Mouse (Mus musculus) heart, postnatal 0 days (tissue): ENCODE results near the gene Fopnl. TPM values are rescaled to one million over a fixed set of nuclear protein-coding genes. Genes with fewer than 3 reads are reported as not detected.

Experiments used
- ATAC-seq: fragments of 200-750 bp; cut with Nextera tagmentation; 2 replicates; pipeline ENCODE4 v1.8.0; 2017; ENCODE audit warnings: low read depth, moderate number of reproducible peaks, moderate library complexity; ENCODE audit not compliant: insufficient read depth
- DNase-seq: peaks from one replicate; pipeline ENCODE4 v3.0.0-alpha.2; 2016; ENCODE audit warnings: low spot score
- H3K27ac ChIP-seq: fragments of 300-500 bp; sonication (generic); 2 replicates; pipeline ENCODE4 v1.5.1; 2014; ENCODE audit warnings: low read depth, mild to moderate bottlenecking
- H3K27me3 ChIP-seq: fragments of 300-500 bp; sonication (generic); 2 replicates; pipeline ENCODE4 v1.6.1; 2014; ENCODE audit warnings: low read length, mixed read lengths; ENCODE audit not compliant: control insufficient read depth, insufficient read depth
- H3K36me3 ChIP-seq: fragments of 300-500 bp; sonication (generic); replicated peaks from 2 replicates; pipeline ENCODE4 v1.6.1; 2014; ENCODE audit warnings: low read length, mixed read lengths; ENCODE audit not compliant: control insufficient read depth, insufficient read depth
- H3K4me1 ChIP-seq: fragments of 300-500 bp; sonication (generic); 2 replicates; pipeline ENCODE4 v1.6.1; 2014; ENCODE audit warnings: antibody characterized with exemption; ENCODE audit not compliant: control insufficient read depth, insufficient read depth
- H3K4me2 ChIP-seq: fragments of 300-500 bp; sonication (generic); 2 replicates; pipeline ENCODE4 v1.6.1; 2014; ENCODE audit warnings: low read depth, mild to moderate bottlenecking, low read length, moderate library complexity
- H3K4me3 ChIP-seq: fragments of 300-500 bp; sonication (generic); 2 replicates; pipeline ENCODE4 v1.5.1; 2014; ENCODE audit warnings: low read depth, low read length
- H3K9ac ChIP-seq: fragments of 300-500 bp; sonication (generic); replicated peaks from 2 replicates; pipeline ENCODE4 v1.6.1; 2014; ENCODE audit warnings: low read depth, low read length, mixed read lengths
- H3K9me3 ChIP-seq: fragments of 300-500 bp; sonication (generic); replicated peaks from 2 replicates; pipeline ENCODE4 v1.6.1; 2016; ENCODE audit warnings: low read length; ENCODE audit not compliant: control insufficient read depth
- CTCF ChIP-seq: IDR thresholded peaks from 2 replicates; pipeline ENCODE4 v1.5.1; 2016; ENCODE audit warnings: antibody characterized with exemption, control low read depth, low read depth
- EP300 ChIP-seq: IDR thresholded peaks from 2 replicates; pipeline ENCODE4 v1.6.1; 2016; ENCODE audit warnings: antibody characterized with exemption, low read depth
- WGBS: fragments of 180-500 bp; shearing (Covaris S2); extraction: QIAGEN DNeasy Blood & Tissue Kit; methylation state at CpG from one replicate; pipeline ENCODE4 v1.1.7; 2014; 5-methylcytosine and 5-hydroxymethylcytosine counted together
- polyA plus RNA-seq: library from polyadenylated mRNA; unstranded; fragments of >200 nt; fragmentation: Nextera tagmentation; extraction: Ambion mirVana; gene quantifications from 2 replicates; pipeline ENCODE4 v1.2.1, GENCODE M21; 2015
- total RNA-seq: library from RNA; depleted of rRNA; stranded (reverse); fragments of >200 nt; gene quantifications from 2 replicates; pipeline ENCODE4 v1.2.3, GENCODE M21; 2014; ENCODE audit warnings: low replicate concordance

Gene Fopnl
- total and polyA plus RNA-seq, 2 experiments from 2014 or later = 110 to 130 TPM

DNA sequence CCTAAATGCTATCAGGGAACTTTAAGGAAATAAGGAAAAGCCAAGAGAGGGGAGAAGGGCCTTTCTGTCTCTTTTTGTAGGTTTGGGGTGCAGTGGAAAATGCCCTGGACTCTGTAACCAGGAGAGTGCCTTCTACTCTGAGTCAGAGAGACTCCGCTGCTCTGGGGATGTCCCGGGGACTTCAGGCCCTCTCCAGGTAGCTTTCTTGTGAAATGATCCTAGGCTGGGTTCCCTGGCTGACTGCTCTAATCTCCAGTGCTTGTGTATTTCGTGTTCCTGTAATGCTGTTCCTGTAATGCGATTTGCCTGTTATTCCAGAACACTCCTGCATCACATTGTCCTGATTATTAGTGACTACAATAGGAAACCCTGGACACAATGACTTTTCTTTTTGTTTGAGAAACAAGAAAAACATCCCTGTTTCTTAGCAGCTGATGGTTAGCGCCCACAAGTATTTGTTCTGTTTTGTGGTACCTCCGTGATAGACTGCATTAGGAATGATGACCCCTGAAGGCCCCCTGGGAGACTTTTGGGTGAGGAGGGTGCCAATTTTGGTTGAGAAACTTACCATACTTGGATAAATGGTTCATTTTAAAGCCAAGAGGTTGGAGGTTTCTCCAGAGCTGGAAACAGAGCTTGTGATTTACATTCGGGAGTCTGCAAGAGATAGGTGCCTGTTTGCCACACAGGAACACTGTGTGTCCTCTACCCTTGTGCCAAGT, 45.1 kb upstream of the Fopnl start:
- Histone ChIP-seq H3K36me3 (no peaks in the 10 kb centered on the region), H3K27me3 (peaks cover 23% of the 10 kb centered on the region), H3K4me2 (peak overlapping the region; percentile 74), H3K27ac (no peak overlapping the region), H3K9me3 (no peaks in the 10 kb centered on the region), H3K9ac (peak overlapping the region; percentile 58), H3K4me3 (peak overlapping the region; percentile 79), H3K4me1 (0 out of 2 replicates have a peak, but pooled peaks cover 13% of the 10 kb centered on the region)
- DNase-seq (no peak), ATAC-seq (no peak)
- 34% methylated on average over 7 of the region's 7 CpGs for WGBS
- TF ChIP-seq EP300 = no peak
- TF ChIP-seq CTCF = no peak

DNA sequence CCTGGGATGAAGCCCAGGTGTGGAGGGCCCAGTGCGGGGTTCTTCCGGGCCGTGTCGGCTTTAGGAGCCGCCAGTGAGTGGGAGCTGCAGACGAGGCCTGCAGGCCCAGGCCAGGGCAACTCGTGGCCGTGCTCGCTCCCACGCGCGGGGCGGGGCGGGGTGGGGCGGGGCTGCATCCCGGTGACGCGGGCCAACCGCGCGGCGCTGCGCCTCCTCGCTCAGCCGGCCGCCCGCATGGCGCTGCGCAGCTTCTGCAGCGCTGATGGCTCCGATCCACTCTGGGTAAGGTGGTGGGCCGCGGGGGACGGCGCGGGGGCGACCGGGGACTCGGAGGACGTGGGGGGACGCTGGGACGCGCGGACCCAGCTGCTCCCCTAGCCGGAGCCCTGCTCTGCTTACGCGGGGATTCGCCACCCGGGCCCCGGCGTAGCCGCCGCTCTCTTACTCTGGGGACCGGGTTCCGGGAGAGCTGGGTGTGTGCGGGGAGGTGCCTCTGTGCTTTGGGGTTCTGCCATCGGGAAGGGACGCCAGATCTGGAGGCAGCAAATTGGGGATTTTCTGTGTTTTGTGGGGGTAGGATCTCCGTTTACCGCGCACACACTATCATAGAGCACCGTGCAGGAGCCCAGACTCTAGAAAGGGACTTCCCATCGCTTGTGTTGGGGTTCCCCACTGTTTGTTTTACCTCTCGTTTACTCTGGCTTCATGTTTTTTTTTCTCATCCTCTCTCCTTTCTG, 44.3 kb upstream of the Fopnl start, which contains the start of gene Abcc1:
Gene Abcc1 (plus strand): TSS at position 197 of the 737 bp plus-strand sequence.
- Histone ChIP-seq H3K27me3 (peaks cover 23% of the 10 kb centered on the region), H3K36me3 (no peaks in the 10 kb centered on the region), H3K4me2 (peak within 1 kb of the TSS; percentile 74), H3K9ac (peak within 1 kb of the TSS; percentile 58), H3K4me3 (peak within 1 kb of the TSS; percentile 79), H3K9me3 (no peaks in the 10 kb centered on the region), H3K4me1 (0 out of 2 replicates have a peak, but pooled peaks cover 13% of the 10 kb centered on the region), H3K27ac (no peak within 1 kb of the TSS)
- peak; percentile 92 for ATAC-seq
- TF ChIP-seq EP300 (no peak), CTCF (no peak)
- peak; percentile 44 for DNase-seq
- under 1% methylated on average over 47 of the region's 64 CpGs for WGBS

DNA sequence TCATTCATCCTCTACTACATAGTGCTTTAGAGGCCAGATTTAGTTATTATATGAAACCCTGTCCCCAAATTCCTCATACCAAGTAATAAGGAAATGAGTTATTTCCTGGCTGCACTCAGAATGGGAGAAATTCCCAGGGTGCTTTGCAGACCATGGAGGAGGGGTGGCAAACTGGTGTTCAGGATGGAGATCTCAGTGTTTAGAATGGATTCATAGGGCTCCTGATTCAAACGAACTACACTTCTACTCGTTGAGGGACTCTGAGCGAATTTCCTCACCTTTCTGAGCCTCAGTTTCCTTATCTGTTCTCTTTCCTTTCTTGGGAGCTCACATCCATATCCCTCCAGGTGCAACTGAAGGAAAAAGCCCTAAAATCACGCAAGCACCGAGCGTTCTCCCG, 43.7 kb upstream of the Fopnl start:
- DNase-seq (no peak), ATAC-seq (no peak)
- TF ChIP-seq CTCF (no peak), EP300 (no peak)
- Histone ChIP-seq H3K4me2 (peak overlapping the region; percentile 74), H3K27ac (no peak overlapping the region), H3K9me3 (no peaks in the 10 kb centered on the region), H3K4me3 (peak overlapping the region; percentile 79), H3K36me3 (no peaks in the 10 kb centered on the region), H3K4me1 (0 out of 2 replicates have a peak, but pooled peaks cover 13% of the 10 kb centered on the region), H3K9ac (peak overlapping the region; percentile 58), H3K27me3 (peaks cover 23% of the 10 kb centered on the region)
- WGBS = 5% methylated on average over 7 of the region's 7 CpGs

DNA sequence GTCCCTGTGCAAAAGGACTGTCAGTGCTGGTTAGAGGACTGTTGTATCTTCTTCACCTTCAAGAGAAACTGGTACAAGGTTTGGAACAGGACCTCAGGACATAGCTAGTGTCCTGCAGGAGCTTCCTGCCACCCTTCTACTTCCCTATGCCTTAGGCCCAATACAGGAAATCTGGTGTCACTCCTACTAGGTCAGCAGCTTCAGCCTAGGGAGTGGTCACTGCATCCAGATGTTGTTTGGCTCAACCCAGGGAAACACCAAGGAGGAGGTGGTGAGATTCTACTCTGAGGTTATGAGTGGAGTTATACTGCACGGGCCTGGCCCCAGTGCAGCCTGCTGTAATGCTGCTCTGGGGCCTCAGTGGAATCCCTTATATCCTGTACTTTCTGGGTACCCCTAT, 41.3 kb upstream of the Fopnl start:
- no peak overlapping the region for H3K27ac ChIP-seq
- TF ChIP-seq EP300 (no peak), CTCF (no peak)
- no peaks in the 10 kb centered on the region for H3K36me3 ChIP-seq
- H3K4me2 ChIP-seq = no peak overlapping the region
- peaks cover 18% of the 10 kb centered on the region for H3K27me3 ChIP-seq
- 0 out of 2 replicates have a peak, but pooled peaks cover 13% of the 10 kb centered on the region for H3K4me1 ChIP-seq
- H3K9ac ChIP-seq = no peak overlapping the region
- ATAC-seq = no peak
- no peak overlapping the region for H3K4me3 ChIP-seq
- DNase-seq = no peak
- 48% methylated on average over 1 of the region's 1 CpGs for WGBS
- no peaks in the 10 kb centered on the region for H3K9me3 ChIP-seq

DNA sequence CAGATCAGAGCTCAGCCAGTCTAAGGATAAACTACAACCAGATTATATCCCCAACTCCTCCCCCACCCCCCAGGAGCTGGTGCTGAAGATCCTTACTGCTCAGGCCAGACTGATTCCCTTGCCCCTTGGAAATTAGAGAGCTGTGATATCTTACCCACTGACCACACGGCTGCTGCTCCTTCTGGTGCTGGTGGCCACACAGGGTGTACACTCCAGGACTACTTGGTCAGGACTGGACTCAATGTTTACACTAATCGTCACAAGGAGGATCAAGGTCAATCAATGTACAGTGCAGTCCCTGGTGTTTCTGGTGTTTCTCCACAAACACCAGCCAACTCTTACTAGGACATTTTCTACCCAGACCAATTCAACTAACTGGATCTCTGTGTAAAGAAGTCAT, 40.7 kb upstream of the Fopnl start:
- 58% methylated on average over 2 of the region's 2 CpGs for WGBS
- Histone ChIP-seq H3K9ac (no peak overlapping the region), H3K9me3 (no peaks in the 10 kb centered on the region), H3K27ac (no peak overlapping the region), H3K4me3 (no peak overlapping the region), H3K4me2 (no peak overlapping the region), H3K27me3 (peaks cover 12% of the 10 kb centered on the region), H3K36me3 (no peaks in the 10 kb centered on the region), H3K4me1 (0 out of 2 replicates have a peak, but pooled peaks cover 13% of the 10 kb centered on the region)
- TF ChIP-seq EP300 (no peak), CTCF (no peak)
- ATAC-seq (no peak), DNase-seq (no peak)
